Mouse (Mus musculus): ENCODE measurements around the gene Ano1.

Ano1 gene

DNA sequence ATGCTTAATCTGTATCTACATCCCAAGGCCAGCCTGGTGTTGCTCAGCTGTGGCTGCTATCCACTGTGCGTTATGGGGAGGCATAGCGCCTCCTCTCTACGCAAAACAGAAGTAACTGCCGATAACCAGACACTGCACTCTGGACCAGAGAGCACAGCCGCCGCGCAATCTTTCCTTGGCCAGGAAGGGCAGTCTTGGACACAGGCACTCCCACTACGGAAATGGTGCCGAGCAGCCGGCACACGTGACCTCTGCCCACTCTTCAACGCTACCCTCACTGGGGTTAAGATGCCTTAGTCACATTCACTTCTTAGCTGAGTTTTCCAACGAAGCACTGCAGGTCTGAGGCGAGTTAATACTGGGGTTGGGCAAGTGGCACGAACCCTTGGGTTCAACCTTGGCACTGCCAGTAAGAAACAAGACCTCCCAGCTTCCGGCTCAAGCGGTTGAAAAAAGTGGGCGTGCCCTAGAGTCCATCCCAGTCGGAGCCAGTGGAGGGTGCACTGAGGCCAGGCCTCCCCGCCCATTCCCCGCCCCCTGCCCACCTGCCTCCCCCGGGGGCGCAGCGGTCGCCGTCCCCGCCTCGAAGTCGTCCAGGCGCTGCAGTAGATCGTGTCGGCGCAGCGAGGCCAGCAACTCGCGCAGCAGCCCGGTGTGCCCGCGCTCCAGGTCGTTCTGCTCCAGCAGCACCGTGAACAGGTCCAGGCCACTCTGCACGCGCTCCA is 170.1 kb downstream of the Ano1 start:
- DNase-seq = peak; percentile 90 to 91

DNA sequence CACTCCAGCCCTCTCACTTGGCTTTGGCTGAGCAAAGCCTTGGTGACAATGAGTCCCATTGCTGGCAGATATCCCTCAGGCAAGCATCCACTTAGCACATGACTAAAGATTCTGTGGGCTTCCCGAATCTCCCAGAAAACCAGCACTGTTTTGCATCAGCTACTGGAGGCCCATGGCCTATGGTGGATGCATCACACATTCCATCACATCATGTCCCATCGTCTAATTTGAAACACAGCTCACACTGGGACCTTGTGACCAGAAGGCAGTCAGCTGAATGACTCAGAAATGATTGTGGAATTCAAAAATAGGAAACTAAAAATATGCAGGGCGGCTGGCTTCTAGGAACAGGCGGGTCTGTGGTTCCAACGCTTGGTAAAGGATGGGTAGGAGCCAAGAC is 173.9 kb downstream of the Ano1 start:
- no peak for DNase-seq

DNA sequence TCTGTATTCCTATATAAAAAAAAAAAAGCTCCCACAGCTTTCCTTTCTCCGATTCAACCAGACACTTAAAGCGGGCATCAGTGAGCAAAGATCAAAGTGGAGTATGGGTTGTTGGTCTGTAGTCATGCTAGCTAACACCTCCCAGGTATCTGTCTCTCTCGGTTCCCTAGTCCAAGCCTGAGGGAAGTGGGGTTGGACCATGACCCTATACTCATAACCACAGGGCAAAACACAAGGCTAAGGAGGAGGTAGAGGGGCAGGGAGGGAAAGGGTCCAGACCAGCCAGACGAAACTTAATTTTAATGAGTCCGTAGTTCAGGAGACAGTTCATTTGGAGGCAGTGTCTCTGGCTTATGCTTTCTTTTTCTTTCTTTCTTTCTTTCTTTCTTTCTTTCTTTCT is 179.5 kb downstream of the Ano1 start:
- DNase-seq = peak; percentile 60 to 87

DNA sequence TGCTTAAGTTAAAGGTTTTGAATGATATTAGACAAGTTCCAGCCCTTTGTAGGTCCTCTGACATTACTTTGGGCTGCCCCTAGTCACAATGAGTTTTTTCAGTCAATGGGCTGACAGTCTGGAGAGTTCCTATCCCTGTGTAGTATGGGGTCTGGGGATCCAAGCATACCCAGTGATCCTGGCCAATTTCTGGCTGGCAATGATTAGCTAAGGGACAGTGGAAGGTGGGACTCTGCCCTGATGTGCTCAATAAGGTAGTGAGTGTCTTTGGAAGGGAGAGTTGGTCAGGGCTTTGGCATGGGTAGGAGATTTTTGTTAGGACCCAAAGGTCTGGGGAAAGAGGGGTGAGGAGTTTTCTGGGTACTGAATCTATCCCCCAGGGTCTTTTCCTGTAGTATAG is 180.2 kb downstream of the Ano1 start:
- DNase-seq = peak; percentile 87 to 89

DNA sequence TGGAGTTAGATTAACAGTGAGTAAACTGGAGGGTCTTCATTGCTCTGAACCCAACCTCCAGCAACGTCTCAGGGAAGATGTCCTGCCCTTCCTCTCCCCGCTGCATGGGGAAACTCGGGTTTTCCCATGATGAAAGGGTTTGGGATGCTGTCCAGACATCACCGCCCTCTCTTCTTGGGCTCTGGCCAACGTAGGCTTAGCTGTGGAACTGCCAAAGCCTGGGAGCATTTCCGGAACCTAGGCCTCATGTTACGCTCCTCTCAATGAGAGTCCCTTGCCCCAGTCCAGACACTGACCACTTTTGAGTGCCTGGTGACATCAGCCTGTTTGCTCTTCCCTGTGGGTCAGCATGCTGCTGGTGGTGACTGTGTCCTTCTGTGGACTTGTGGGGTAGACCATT is 182.3 kb downstream of the Ano1 start:
- DNase-seq = peak in 1 of 2 experiments; percentile 48

DNA sequence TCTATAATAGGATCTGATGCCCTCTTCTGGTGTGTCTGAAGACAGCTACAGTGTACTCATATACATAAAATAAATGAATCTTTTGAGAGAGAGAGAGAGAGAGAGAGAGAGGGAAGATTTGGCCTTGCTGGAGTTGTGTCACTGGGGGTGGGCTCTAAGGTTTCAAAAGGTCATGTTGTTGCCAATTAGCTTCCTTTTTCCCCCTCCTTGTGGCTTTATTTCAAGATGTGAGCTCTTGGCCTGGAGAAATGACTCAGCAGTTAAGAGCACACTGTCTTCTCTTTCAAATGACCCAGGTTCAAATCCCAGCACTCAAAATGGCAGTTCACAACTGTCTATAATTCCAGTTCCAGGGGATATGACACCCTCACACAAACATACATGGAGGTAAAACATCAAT is 183.7 kb downstream of the Ano1 start:
- DNase-seq = no peak

DNA sequence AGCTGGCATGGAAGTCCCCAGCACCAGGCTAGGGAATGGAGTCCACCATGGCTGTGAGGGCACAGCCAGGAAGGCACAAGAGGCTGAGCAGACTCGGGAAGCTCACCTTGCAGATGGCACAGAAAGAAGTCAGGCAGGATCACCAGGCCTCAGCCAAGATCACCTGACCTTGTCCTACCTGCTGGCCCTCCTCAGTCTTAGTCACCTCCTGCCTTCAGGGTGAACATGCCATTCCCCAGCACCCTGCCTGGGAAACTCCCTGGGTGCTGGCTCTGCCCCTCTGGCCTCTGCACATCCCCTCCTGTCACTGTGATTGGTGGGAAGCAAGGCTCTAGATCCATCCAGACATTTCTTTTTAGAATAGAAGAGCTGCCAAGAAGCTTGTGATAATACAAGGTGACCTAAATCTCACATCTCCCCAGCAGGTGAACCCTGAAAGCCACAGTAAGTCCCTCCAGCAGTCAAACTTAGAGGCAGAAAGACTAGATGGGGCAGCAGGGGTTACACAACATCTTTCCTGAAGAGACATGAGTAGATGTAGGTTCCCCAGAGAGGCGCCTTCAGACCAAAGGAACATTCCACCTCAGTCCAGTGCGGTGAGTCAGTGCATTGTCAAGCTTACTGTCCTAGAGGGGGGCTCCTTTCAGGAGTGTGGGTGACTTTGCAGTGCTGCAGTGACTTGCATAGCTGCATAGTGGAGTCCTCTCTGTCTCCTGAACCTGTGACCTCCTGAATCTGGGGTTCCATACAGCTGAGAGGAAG is 184.7 kb downstream of the Ano1 start:
- DNase-seq = no peak

DNA sequence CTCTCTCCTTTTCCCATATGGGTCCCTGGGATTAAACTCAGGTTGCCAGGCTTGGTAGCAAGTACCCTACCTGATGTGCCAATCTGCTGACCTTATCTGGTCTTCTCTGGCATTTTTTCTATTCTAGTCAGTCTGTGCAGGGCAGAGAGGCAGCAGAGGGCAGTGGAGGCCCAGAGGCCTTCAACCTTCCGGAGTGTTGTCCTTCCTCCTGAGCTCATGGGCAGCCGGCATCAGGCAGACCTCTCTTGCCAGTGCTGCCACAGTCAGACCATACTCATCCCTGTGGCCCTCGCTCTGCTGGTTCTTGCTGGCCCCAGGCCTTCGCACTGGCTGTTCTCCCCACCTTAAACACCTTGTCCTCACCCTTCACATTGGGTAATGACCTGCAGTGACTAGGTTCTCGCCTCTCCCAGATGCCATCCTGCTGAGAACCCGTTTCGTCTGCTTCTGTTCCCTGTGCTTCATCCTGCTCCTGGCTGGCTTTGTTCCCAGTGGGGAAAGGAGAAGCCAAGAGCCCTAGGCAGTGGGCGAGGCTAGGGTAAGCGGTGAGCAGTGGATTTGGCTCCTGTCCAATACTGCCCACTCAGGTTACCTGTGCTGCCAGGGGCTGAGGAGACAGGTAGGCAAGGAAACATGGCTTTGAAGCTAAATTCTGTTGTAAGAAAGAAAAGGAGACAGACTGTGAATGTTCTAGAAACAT is 188.2 kb downstream of the Ano1 start:
- peak in 1 of 2 experiments; percentile 49 for DNase-seq

DNA sequence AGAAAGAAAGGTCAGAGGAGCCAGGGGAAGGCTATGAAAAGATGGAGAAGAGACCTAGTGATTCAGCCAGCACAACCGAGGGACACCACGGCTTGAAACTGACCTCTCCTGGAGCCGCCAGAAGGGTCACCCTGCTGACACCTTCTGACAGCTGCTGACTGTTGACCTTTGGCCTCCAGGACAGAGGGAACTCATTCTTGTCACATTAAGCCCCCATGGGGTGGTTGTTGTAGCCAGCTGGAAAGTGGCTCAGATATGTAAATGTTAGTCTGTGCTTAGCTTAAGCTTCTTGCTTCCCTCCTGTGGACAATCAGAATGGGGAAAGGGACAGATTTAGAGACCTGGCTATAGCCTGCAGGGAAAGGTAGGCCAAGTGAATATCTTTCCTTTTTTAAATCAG is 189.8 kb downstream of the Ano1 start:
- peak in 1 of 2 experiments; percentile 36 for DNase-seq

DNA sequence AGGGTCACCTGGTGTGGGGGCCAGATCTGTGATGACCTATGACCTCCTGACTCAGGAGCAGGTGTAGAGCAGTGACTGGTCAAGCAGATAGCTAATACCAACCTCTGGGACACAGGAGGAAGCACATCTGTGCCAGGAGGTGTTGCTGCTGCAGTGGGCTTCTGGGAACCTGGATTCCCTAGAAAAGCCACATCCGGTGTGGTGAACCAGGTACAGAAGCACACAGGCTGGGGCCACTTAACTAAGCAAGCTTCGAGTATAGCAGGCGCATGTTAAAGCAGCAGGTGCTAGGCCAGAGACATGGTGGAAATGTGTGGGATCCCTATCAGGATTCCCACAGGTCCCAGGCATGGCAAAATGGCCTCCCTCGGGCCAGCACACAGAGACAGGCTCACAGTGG is 191.2 kb downstream of the Ano1 start:
- no peak for DNase-seq

DNA sequence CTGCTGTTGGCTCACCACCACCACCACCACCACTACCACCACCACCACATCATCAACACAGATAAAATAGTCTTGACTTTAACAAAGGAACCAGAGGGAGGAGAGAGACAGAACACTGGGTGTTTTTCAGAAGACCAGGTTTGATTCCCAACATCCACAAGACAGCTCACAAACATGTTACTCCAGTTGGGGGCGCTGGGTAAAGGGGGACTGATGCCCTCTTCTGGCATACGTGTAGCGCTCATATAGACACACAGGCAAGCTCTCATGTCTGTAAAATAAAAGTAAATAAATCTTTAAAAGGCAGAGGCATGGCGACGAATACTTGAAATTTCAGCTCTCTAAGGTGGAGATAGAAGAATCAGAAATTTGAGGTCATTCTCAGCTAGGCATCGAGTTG is 193.2 kb downstream of the Ano1 start:
- DNase-seq = no peak

DNA sequence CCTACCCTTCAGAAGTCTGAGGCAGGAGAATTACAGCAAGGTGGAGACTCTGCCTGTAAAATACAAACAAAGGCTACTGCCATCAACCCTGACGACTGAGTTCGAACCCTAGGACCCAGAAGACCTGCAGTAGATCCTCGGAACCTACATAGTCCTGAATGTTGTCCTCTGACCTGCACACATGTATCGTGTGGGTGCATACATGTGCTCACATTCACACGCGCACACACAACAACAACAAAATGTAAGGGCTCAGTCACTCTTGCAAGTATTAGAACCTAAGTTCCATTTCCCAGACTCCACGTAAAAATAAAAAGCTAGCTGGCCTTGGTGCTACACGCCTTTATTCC is 197.7 kb downstream of the Ano1 start:
- no peak for DNase-seq

DNA sequence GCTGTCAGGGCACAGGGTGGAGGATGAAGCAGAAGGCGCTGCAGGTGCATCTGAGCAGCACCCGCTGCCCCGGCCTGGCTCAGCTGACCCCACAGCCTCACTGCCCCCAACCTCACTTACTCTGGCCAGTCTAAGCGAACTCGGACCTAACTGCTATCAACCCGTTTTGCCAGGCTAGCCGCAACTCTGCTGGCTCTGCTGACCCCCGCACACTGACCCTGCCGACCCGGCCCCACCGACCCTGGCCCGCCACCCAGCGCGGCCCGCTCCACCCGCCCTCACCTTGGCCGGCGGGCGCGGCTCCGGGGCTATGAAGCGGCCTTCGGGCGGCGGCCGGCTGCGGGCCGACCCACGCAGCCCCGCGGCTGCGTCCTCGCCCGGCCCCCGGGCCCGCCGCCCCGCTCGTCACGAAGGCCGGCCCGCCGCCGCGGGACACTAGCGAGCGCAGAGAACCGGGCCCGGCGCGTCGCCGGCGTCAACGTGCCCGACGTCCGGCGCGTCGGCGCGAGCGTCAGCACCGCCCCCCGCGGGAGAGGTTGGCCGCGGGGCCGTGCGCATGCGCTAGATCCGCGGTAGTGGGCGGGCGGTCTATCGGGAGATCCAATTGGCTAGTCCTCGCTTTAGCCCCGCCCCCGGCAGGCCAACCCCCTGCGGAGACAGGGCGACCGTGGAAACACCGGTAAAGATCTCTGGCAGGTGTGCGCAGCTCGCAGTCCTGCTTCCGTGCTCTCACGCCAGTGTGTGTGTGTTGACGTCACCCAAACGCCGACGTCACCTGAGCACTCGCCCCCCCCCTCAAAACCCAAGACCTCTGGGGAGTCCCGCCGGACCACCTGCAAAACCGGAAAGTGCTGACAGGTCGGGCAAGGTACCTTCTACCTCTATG is 198.3 kb downstream of the Ano1 start, which contains the start of gene Ppfia1:
TSS of gene Ppfia1 (minus strand) at position 493 of the 886 bp plus-strand sequence.
- DNase-seq = peak; percentile 97

DNA sequence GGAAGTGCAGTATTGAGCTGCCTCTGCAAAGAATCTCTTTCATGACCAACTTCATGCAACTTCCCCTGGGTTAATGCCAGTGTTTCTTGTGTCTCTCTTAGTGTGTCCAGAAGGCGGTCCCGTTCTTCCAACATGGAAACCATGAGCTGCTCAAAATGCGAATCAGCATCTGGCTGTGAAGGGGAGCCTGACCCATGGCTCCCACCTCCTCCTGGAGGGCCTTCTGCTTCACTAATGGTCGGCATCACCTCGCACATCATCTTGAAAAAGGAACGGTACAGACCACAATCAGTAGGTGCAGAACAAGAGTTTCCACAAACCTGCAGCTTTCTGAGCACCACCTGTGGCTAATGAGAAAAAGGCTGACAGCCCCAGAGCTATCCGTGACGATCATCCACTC is 199.5 kb downstream of the Ano1 start:
- DNase-seq = no peak

DNA sequence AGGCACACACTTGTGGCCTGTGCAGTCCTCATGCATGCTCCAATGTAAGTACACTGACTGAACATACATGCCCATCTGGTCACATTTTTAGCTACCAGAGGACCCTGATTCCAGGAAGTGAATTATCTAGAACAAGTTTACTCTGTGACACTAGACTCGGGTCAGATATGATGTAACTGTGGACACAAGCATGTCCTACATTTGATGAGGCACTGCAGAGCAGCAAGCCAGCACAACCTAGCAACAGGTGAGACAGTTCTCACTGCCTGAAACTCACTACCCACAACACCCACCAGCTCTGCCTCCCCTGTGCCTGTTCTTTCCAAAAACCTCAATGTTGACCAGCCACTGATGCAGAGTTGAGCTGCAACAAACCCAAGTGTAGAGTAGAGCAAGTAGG is 201.0 kb downstream of the Ano1 start:
- DNase-seq = no peak

DNA sequence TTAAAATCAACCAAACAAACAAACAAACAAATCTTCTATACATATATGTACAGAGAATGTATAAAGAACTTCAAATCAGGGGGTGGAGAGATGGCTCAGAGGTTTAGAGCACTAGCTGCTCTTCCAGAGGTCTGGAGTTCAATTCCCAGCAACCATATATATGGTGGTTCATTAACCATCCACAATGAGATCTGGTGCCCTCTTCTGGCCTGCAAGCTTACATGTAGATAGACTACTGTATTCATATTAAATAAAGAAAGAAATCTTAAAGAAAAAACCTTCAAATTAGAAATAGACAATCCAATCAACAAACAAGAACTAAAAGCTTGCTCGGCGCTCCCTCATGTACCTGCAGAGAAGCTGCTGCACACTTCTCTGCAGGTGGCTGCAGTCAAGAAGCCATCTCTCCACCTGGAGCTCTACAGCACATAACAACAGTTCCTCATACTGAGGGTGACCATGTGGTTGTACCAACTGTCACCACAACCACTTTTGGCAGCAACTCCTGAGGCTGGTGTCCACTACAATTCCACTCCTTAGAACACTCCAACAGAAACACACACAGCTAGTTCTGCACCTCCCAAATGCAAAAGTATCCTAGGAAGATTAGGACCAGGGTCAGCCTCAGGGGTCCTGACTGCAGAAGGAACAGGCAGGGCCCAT is 201.7 kb downstream of the Ano1 start:
- DNase-seq = no peak

DNA sequence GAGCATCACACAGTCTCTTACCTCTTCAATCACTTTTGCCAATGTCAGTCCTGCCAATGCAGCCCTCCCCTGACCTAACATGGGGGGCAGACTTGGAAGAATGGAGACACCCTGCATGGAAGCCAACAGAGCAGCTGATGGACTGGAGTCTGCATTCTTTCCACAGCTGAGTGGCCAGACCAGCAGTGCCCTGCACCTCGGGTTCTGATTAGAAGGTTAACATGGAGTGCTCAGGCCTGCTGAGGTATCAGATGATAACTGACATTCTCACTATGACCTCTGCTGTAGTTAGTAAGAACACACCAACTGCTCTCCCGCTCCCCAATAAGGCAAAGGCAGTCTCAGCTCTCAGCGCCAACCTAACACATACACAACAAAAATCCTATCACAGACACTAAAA is 206.5 kb downstream of the Ano1 start:
- DNase-seq = peak; percentile 19 to 36

DNA sequence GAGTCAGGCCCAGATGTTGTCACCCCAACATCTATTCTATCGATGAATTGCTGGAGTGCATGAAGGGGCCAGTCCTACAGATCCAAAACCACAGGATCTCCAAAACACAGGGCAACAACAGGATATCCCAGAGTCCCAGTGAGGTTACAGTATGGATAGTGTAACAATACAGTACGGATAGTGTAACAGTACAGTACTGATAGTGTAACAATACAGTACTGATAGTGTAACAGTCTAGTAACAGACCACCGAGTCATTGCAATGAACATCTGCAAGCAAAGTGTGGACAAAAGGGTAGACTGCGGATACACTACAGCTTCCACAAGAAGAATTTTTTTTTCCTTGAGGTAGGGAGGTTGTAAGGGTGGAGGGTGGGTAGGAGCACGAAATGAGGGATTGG is 210.4 kb downstream of the Ano1 start:
- DNase-seq = no peak

DNA sequence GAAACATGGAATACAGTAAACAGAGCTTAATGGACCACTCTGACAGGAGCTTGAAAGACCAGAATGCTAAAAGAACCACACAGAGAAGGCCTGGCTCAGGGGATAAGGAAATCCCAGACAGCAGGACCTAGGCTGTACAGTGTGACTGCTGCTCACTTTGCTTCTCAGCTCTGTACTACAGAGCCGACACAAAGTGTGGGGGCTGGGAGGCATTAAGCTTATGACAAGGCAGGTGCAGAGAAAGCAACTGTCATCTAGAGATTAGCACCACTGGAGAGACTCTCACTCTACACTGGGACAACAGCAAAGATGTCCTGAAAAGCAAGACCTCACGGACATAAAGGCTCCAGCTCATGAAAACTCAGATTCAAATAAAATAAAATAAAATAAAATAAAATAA is 212.6 kb downstream of the Ano1 start:
- no peak for DNase-seq

Data from kidney, adult 8-10 months (tissue).